Mouse (Mus musculus): ENCODE measurements around the gene Rabif. TPM values are rescaled to one million over a fixed set of nuclear protein-coding genes. Genes with fewer than 3 reads are reported as not detected.

Rabif gene
- polyA plus RNA-seq, 1 experiment from 2014 or later, result 41.5 TPM

- no peak for DNase-seq (ENCODE audit: extremely low spot score, low spot score)
- no peaks in the 10 kb centered on the region for H3K9me3 ChIP-seq
- peaks cover 20% of the 10 kb centered on the region for H3K4me1 ChIP-seq
- no peak overlapping the region for H3K4me3 ChIP-seq
- no peak overlapping the region for H3K27ac ChIP-seq
- H3K27me3 ChIP-seq (ENCODE audit: poor library complexity, severe bottlenecking), result no peaks in the 10 kb centered on the region
- H3K36me3 ChIP-seq (replicated peaks), result peaks cover 46% of the 10 kb centered on the region
- whole genome bisulfite sequencing, result 82% methylated on average over 7 of the region's 7 CpGs
Measured at GRCm38 (mm10) chr1:134492276-134492675, 2.2 kb upstream of the Rabif start.

- DNase-seq (ENCODE audit: extremely low spot score, low spot score), result no peak
- H3K4me1 ChIP-seq, result peaks cover 20% of the 10 kb centered on the region
- 91% methylated on average over 2 of the region's 2 CpGs for WGBS
- peak overlapping the region; percentile 65; the same call in 1 of the 2 replicates for H3K4me3 ChIP-seq
- no peak overlapping the region for H3K27ac ChIP-seq
- no peaks in the 10 kb centered on the region for H3K9me3 ChIP-seq
- H3K36me3 ChIP-seq (replicated peaks), result peaks cover 35% of the 10 kb centered on the region
- H3K27me3 ChIP-seq (ENCODE audit: poor library complexity, severe bottlenecking), result no peaks in the 10 kb centered on the region
Measured at GRCm38 (mm10) chr1:134493496-134493895, 952 bp upstream of the Rabif start.

GRCm38 (mm10) chr1:134493956-134494355 is 492 bp upstream of the Rabif start:
- no peak for DNase-seq (ENCODE audit: extremely low spot score, low spot score)
- WGBS, result 31% methylated on average over 5 of the region's 5 CpGs
- H3K4me1 ChIP-seq, result peaks cover 20% of the 10 kb centered on the region
- peak overlapping the region; percentile 89 for H3K27ac ChIP-seq
- H3K36me3 ChIP-seq (replicated peaks), result peaks cover 35% of the 10 kb centered on the region
- H3K27me3 ChIP-seq (ENCODE audit: poor library complexity, severe bottlenecking), result no peaks in the 10 kb centered on the region
- no peaks in the 10 kb centered on the region for H3K9me3 ChIP-seq
- peak overlapping the region; percentile 65 for H3K4me3 ChIP-seq

DNA sequence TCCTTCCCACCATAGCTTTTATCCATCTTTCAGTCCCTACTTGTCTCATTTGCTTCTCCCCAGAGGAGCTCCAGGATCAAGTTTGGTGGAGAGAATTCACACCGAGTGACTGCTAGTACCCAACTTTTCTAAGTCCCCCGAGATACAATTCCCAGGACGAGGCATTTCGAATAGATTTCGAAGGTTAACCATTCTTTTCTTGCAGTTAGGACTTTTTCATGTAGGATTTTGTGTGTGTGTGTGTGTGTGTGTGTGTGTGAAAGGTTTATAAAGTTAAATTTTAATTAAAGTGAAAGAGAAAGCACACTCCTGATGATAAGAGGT is 730 bp downstream of the Rabif start:
- no peak for DNase-seq (ENCODE audit: extremely low spot score, low spot score)
- Histone ChIP-seq H3K27me3 (ENCODE audit: poor library complexity, severe bottlenecking) (no peaks in the 10 kb centered on the region), H3K36me3 (replicated peaks) (peaks cover 22% of the 10 kb centered on the region), H3K4me3 (peak overlapping the region; percentile 65), H3K27ac (peak overlapping the region; percentile 89), H3K4me1 (peaks cover 20% of the 10 kb centered on the region), H3K9me3 (no peaks in the 10 kb centered on the region)
- WGBS, result 28% methylated on average over 5 of the region's 5 CpGs

- Histone ChIP-seq H3K4me3 (peak overlapping the region; percentile 65; the same call in 1 of the 2 replicates), H3K4me1 (peaks cover 20% of the 10 kb centered on the region), H3K9me3 (no peaks in the 10 kb centered on the region), H3K27ac (no peak overlapping the region), H3K36me3 (replicated peaks) (peaks cover 17% of the 10 kb centered on the region), H3K27me3 (ENCODE audit: poor library complexity, severe bottlenecking) (no peaks in the 10 kb centered on the region)
- DNase-seq (ENCODE audit: extremely low spot score, low spot score), result no peak
- WGBS, result 92% methylated on average over 10 of the region's 10 CpGs
Measured at GRCm38 (mm10) chr1:134495991-134496390, 1.5 kb downstream of the Rabif start.

- peaks cover 49% of the 10 kb centered on the region for H3K36me3 ChIP-seq (replicated peaks)
- H3K27ac ChIP-seq, result no peak overlapping the region
- H3K4me3 ChIP-seq, result no peak overlapping the region
- 81% methylated on average over 1 of the region's 1 CpGs for WGBS
- H3K27me3 ChIP-seq (ENCODE audit: poor library complexity, severe bottlenecking), result no peaks in the 10 kb centered on the region
- no peak for DNase-seq (ENCODE audit: extremely low spot score, low spot score)
- peaks cover 4% of the 10 kb centered on the region for H3K4me1 ChIP-seq
- no peaks in the 10 kb centered on the region for H3K9me3 ChIP-seq
Measured at GRCm38 (mm10) chr1:134500916-134501315, 6.5 kb downstream of the Rabif start.

DNA sequence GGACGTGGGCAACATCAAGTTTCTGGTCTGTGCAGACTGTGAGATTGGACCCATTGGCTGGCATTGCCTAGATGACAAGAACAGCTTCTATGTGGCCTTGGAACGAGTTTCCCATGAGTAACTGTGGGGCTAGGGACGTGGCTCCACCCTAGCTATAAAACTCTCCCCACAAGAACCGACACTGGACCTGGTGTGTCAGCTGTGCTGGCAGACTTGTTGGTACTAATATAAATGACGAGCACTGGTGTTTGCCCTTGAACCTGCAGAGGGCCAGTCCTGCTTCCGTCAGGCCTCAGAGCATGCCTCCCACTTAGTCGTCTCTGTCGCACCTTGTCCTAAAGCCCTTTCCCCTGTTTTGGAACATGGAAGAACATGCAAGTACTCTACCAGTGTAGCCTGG is 11.8 kb downstream of the Rabif start:
- no peaks in the 10 kb centered on the region for H3K4me1 ChIP-seq
- H3K36me3 ChIP-seq (replicated peaks), result peaks cover 65% of the 10 kb centered on the region
- H3K27me3 ChIP-seq (ENCODE audit: poor library complexity, severe bottlenecking), result peaks cover 5% of the 10 kb centered on the region; the same call in 1 of the 2 replicates
- no peak for DNase-seq (ENCODE audit: extremely low spot score, low spot score)
- H3K9me3 ChIP-seq, result no peaks in the 10 kb centered on the region
- no peak overlapping the region for H3K4me3 ChIP-seq
- 95% methylated on average over 8 of the region's 8 CpGs for WGBS
- no peak overlapping the region for H3K27ac ChIP-seq

- Histone ChIP-seq H3K27me3 (ENCODE audit: poor library complexity, severe bottlenecking) (peaks cover 43% of the 10 kb centered on the region), H3K36me3 (replicated peaks) (peaks cover 39% of the 10 kb centered on the region), H3K9me3 (no peaks in the 10 kb centered on the region), H3K4me3 (no peak overlapping the region), H3K4me1 (peaks cover 17% of the 10 kb centered on the region), H3K27ac (no peak overlapping the region)
- no peak for DNase-seq (ENCODE audit: extremely low spot score, low spot score)
- WGBS, result 54% methylated on average over 7 of the region's 7 CpGs
Measured at GRCm38 (mm10) chr1:134510018-134510417, 15.6 kb downstream of the Rabif start.

- no peak for DNase-seq (ENCODE audit: extremely low spot score, low spot score)
- Histone ChIP-seq H3K27me3 (ENCODE audit: poor library complexity, severe bottlenecking) (peaks cover 53% of the 10 kb centered on the region), H3K9me3 (no peaks in the 10 kb centered on the region), H3K4me3 (no peak overlapping the region), H3K27ac (no peak overlapping the region), H3K36me3 (replicated peaks) (peaks cover 17% of the 10 kb centered on the region), H3K4me1 (peaks cover 31% of the 10 kb centered on the region)
- WGBS, result 78% methylated on average over 4 of the region's 4 CpGs
Measured at GRCm38 (mm10) chr1:134512183-134512582, 17.7 kb downstream of the Rabif start.

- peaks cover 31% of the 10 kb centered on the region for H3K4me1 ChIP-seq
- H3K9me3 ChIP-seq, result no peaks in the 10 kb centered on the region
- DNase-seq (ENCODE audit: extremely low spot score, low spot score), result no peak
- peaks cover 13% of the 10 kb centered on the region for H3K36me3 ChIP-seq (replicated peaks)
- no peak overlapping the region for H3K27ac ChIP-seq
- 56% methylated on average over 6 of the region's 6 CpGs for WGBS
- peaks cover 53% of the 10 kb centered on the region for H3K27me3 ChIP-seq (ENCODE audit: poor library complexity, severe bottlenecking)
- H3K4me3 ChIP-seq, result peak overlapping the region; percentile 58
Measured at GRCm38 (mm10) chr1:134512584-134512983, 18.1 kb downstream of the Rabif start.

GRCm38 (mm10) chr1:134513312-134513860 is 18.9 kb downstream of the Rabif start:
- peak overlapping the region; percentile 72; the same call in 1 of the 2 replicates for H3K27ac ChIP-seq
- H3K4me1 ChIP-seq, result peaks cover 31% of the 10 kb centered on the region
- peak; percentile 33 for DNase-seq (ENCODE audit: extremely low spot score, low spot score)
- peaks cover 53% of the 10 kb centered on the region for H3K27me3 ChIP-seq (ENCODE audit: poor library complexity, severe bottlenecking)
- no peaks in the 10 kb centered on the region for H3K9me3 ChIP-seq
- 1% methylated on average over 38 of the region's 38 CpGs for whole genome bisulfite sequencing
- peaks cover 5% of the 10 kb centered on the region for H3K36me3 ChIP-seq (replicated peaks)
- peak overlapping the region; percentile 58 for H3K4me3 ChIP-seq

GRCm38 (mm10) chr1:134513876-134514590 is 19.6 kb downstream of the Rabif start:
- 45% methylated on average over 16 of the region's 16 CpGs for WGBS
- DNase-seq (ENCODE audit: extremely low spot score, low spot score), result no peak
- Histone ChIP-seq H3K27ac (0 out of 2 replicates have a peak overlapping the region, but pooled peaks have one; percentile 72), H3K9me3 (no peaks in the 10 kb centered on the region), H3K36me3 (replicated peaks) (peaks cover 3% of the 10 kb centered on the region), H3K4me3 (peak overlapping the region; percentile 58), H3K4me1 (peaks cover 33% of the 10 kb centered on the region), H3K27me3 (ENCODE audit: poor library complexity, severe bottlenecking) (peaks cover 53% of the 10 kb centered on the region)

- Histone ChIP-seq H3K27ac (peak overlapping the region; percentile 65), H3K4me3 (no peak overlapping the region), H3K36me3 (replicated peaks) (no peaks in the 10 kb centered on the region), H3K9me3 (no peaks in the 10 kb centered on the region), H3K27me3 (ENCODE audit: poor library complexity, severe bottlenecking) (peaks cover 51% of the 10 kb centered on the region), H3K4me1 (peaks cover 33% of the 10 kb centered on the region)
- 80% methylated on average over 2 of the region's 2 CpGs for WGBS
- no peak for DNase-seq (ENCODE audit: extremely low spot score, low spot score)
Measured at GRCm38 (mm10) chr1:134515891-134516290, 21.4 kb downstream of the Rabif start.

Measured in forebrain, embryonic 10.5 days (tissue).